Mouse (Mus musculus) G1E (cell line): Measurements from ENCODE around the gene Hist1h4h.

Source experiments
- CTCF ChIP-seq: IDR thresholded peaks from 2 replicates; pipeline ENCODE4 v1.5.1; 2012; ENCODE audit warnings: low read depth, low read length, inconsistent platforms, mixed read lengths
- GATA1 ChIP-seq: IDR thresholded peaks from 2 replicates; pipeline ENCODE4 v1.6.1; 2012; ENCODE audit warnings: borderline replicate concordance, low read length, inconsistent platforms, mixed read lengths
- GATA2 ChIP-seq: IDR thresholded peaks from 2 replicates; pipeline ENCODE4 v1.6.1; 2012; ENCODE audit warnings: low read depth, low read length, inconsistent platforms, borderline replicate concordance
- POLR2AphosphoS5 ChIP-seq: IDR thresholded peaks from 2 replicates; pipeline ENCODE4 v1.6.1; 2012; ENCODE audit warnings: low read depth, low read length, inconsistent platforms; ENCODE audit not compliant: insufficient replicate concordance
- TAL1 ChIP-seq: conservative IDR thresholded peaks from 2 replicates; pipeline ENCODE4 v1.6.1; 2012; ENCODE audit warnings: low read depth, low read length, inconsistent platforms, mixed read lengths

DNA sequence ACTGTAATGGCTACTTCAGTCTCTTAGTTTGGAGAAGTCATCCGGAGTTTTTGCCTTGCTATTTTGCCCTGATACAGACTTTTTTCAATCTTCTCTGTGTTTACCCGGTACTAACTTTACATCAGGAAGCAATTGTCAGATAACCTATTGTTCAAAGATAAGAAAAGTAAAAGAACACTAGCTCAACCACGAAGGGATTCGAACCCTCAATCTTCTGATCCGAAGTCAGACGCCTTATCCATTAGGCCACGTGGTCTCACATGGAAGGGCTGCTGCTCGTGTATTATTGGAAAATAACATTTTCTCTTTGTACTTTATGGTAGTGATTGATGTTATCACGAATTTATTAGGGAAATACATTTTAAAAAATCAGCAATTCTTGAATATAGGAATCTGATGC is 27.1 kb upstream of the Hist1h4h start:
- TF ChIP-seq GATA1: no peak
- no peak for TF ChIP-seq CTCF
- no peak for TF ChIP-seq TAL1
- TF ChIP-seq POLR2AphosphoS5: no peak
- no peak for TF ChIP-seq GATA2
